Mouse (Mus musculus): ENCODE measurements around the gene Eif2s1. TPM values are rescaled to one million over a fixed set of nuclear protein-coding genes. Genes with fewer than 3 reads are reported as not detected.

The Eif2s1 gene
- total and polyA plus RNA-seq, 3 experiments: 124 to 351 (median 196) TPM

- in situ Hi-C loops (cut with MboI; ENCODE audit: low pct_ligation_motif_present, low pct_unique_long_range_greater_than_20kb, low sequenced_read_pairs): no loop called here
- Histone ChIP-seq H3K9ac (ENCODE audit: insufficient read depth, low read depth) (no peak overlapping the region), H3K79me2 (replicated peaks; ENCODE audit: control insufficient read depth, extremely low read depth, insufficient read depth, poor library complexity, severe bottlenecking) (no peaks in the 10 kb centered on the region), H3K36me3 (replicated peaks in 1 of 2; ENCODE audit: control insufficient read depth in 1 of 2, insufficient read depth in 1 of 2, low read length in 1 of 2) (no peaks in the 10 kb centered on the region), H3K4me1 (ENCODE audit: control insufficient read depth in 1 of 2, insufficient read depth in 2 of 2) (peaks cover 0 to 10% of the 10 kb centered on the region in 2 experiments; a peak in 2 of 4 replicates), H3K9me3 (replicated peaks; ENCODE audit: low read length) (no peaks in the 10 kb centered on the region), H3K4me2 (ENCODE audit: insufficient read depth, low read depth, poor library complexity, severe bottlenecking) (no peak overlapping the region), H3K4me3 (replicated peaks in 1 of 3; ENCODE audit: low read depth in 2 of 3, low read length in 2 of 3, poor library complexity in 1 of 3) (no peak overlapping the region), H3K27me3 (replicated peaks) (no peaks in the 10 kb centered on the region), H3K27ac (ENCODE audit: insufficient read depth, low read depth) (no peak overlapping the region)
- DNase-seq (ENCODE audit: extremely low read depth): no peak
- dilution Hi-C loops (cut with MboI; ENCODE audit: extremely low pct_ligation_motif_present, extremely low pct_unique_long_range_greater_than_20kb, low sequenced_read_pairs): no loop called here
- no peak for TF ChIP-seq HCFC1 (IDR thresholded peaks at IDR 0.05; ENCODE audit: low read depth, low read length)
- no peak for TF ChIP-seq MAZ (IDR thresholded peaks at IDR 0.05; ENCODE audit: low read depth, low read length)
- TF ChIP-seq MAX (IDR thresholded peaks at IDR 0.05; ENCODE audit: low read length): no peak
- no peak for TF ChIP-seq KAT2A (IDR thresholded peaks at IDR 0.05; ENCODE audit: insufficient replicate concordance, low read length)
- no peak for TF ChIP-seq TCF12 (IDR thresholded peaks at IDR 0.05; ENCODE audit: low read depth, low read length)
- no peak for TF ChIP-seq ZKSCAN1 (IDR thresholded peaks at IDR 0.05; ENCODE audit: borderline replicate concordance, low read depth, low read length)
- no peak for TF ChIP-seq MYC (IDR thresholded peaks at IDR 0.05; ENCODE audit: low read depth, low read length)
- TF ChIP-seq SMC3 (IDR thresholded peaks at IDR 0.05; ENCODE audit: low read depth, low read length): no peak
- TF ChIP-seq RAD21 (IDR thresholded peaks at IDR 0.05; ENCODE audit: low read depth, low read length): no peak
- TF ChIP-seq CHD1 (IDR thresholded peaks at IDR 0.05; ENCODE audit: low read depth, low read length): no peak
- no peak for TF ChIP-seq CHD2 (IDR thresholded peaks at IDR 0.05; ENCODE audit: low read length)
- TF ChIP-seq JUN (IDR thresholded peaks at IDR 0.05; ENCODE audit: insufficient read depth, low read depth, low read length): no peak
- TF ChIP-seq CTCF (conservative IDR thresholded peaks at IDR 0.05 in 1 of 2, IDR thresholded peaks at IDR 0.05 in 1 of 2; ENCODE audit: low read depth in 2 of 2, low read length in 2 of 2): no peak
- TF ChIP-seq NELFE (IDR thresholded peaks at IDR 0.05; ENCODE audit: low read depth, low read length): no peak
- no peak for TF ChIP-seq GABPA (IDR thresholded peaks at IDR 0.05; ENCODE audit: insufficient replicate concordance, low read depth, low read length)
Observed at GRCm38 (mm10) chr12:78915561-78915960, 53.9 kb downstream of the Eif2s1 start.

DNA sequence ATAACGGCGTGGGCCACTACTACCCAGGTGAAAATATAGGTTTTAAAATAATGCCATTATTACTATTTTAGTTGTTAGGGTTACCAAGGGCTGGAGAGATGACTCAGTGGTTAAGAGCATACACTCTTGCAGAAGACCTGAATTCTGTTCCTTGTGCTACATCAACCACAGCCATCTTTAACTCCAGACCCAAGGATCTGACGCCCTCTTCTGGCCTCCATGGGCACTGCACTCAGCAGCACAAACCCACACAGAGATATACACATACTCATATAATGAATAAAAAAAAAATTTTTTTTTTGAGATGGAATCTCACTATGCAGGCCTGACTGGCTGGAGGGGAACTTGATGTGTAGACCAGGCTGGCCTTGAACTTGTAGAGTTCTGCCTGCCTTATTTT, 54.7 kb downstream of the Eif2s1 start:
- Histone ChIP-seq H3K27ac (ENCODE audit: insufficient read depth, low read depth) (no peak overlapping the region), H3K9me3 (replicated peaks; ENCODE audit: low read length) (no peaks in the 10 kb centered on the region), H3K4me2 (ENCODE audit: insufficient read depth, low read depth, poor library complexity, severe bottlenecking) (no peak overlapping the region), H3K27me3 (replicated peaks) (no peaks in the 10 kb centered on the region), H3K36me3 (replicated peaks in 1 of 2; ENCODE audit: control insufficient read depth in 1 of 2, insufficient read depth in 1 of 2, low read length in 1 of 2) (no peaks in the 10 kb centered on the region), H3K4me3 (replicated peaks in 1 of 3; ENCODE audit: low read depth in 2 of 3, low read length in 2 of 3, poor library complexity in 1 of 3) (no peak overlapping the region), H3K9ac (ENCODE audit: insufficient read depth, low read depth) (no peak overlapping the region), H3K79me2 (replicated peaks; ENCODE audit: control insufficient read depth, extremely low read depth, insufficient read depth, poor library complexity, severe bottlenecking) (no peaks in the 10 kb centered on the region), H3K4me1 (ENCODE audit: control insufficient read depth in 1 of 2, insufficient read depth in 2 of 2) (peaks cover 0 to 10% of the 10 kb centered on the region in 2 experiments; a peak in 2 of 4 replicates)
- no peak for DNase-seq (ENCODE audit: extremely low read depth)
- dilution Hi-C loops (cut with MboI; ENCODE audit: extremely low pct_ligation_motif_present, extremely low pct_unique_long_range_greater_than_20kb, low sequenced_read_pairs) (no loop called here), in situ Hi-C loops (cut with MboI; ENCODE audit: low pct_ligation_motif_present, low pct_unique_long_range_greater_than_20kb, low sequenced_read_pairs) (no loop called here)
- TF ChIP-seq HCFC1 (IDR thresholded peaks at IDR 0.05; ENCODE audit: low read depth, low read length) (no peak), CTCF (conservative IDR thresholded peaks at IDR 0.05 in 1 of 2, IDR thresholded peaks at IDR 0.05 in 1 of 2; ENCODE audit: low read depth in 2 of 2, low read length in 2 of 2) (peak; percentile 13 to 29; a peak in 2 of 4 replicates)

Measured in CH12.LX (cell line).